Mouse (Mus musculus) liver, postnatal 0 days (tissue): ENCODE measurements at regions not wholly inside any gene's neighbourhood (a gene's known extent, or its start where the extent isn't known, plus 50 kb on each side); places are given as distances from the start of the nearest gene placed in this dataset.

Experiments
- CTCF ChIP-seq: sonication (generic); IDR thresholded peaks from 2 replicates; pipeline ENCODE4 v1.5.1; 2016; ENCODE audit warnings: antibody characterized with exemption, low read depth
- EP300 ChIP-seq: IDR thresholded peaks from 2 replicates; pipeline ENCODE4 v1.6.1; 2016; ENCODE audit warnings: antibody characterized with exemption, low read depth, mild to moderate bottlenecking

- TF ChIP-seq CTCF (no peak), EP300 (no peak)
Measured at GRCm38 (mm10) chr7:123921461-123921860, 61.2 kb upstream of the Hs3st4 start.
